10 mouse cellular contexts compared by ENCODE assay signal in the genomic region with DNA sequence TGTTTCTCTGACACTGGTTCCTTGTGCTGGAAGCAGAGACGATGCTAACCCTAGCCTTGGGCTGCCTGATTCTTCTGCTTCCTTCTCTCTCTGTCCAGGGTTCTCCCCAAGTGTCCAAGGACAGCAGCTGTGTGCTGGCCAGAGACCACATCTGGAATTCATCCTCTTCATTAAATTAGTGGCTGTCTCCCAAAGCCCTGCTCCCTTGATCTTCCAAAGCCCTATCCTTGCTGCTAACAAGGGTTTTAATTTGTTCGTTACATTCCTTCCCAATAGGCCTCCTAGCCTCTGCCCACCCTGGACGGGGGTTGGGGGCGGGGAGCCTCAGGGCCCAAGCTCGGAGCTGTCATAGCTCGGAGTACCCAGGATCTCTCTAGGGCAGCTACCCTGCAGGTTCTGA. TPM values are rescaled to one million over a fixed set of nuclear protein-coding genes. Genes with fewer than 3 reads are reported as not detected.
DNase-seq lines count a peak whose midpoint lies in the region; ATAC-seq and TF ChIP-seq lines count a peak whose summit lies in the region.
"Had no signal": no experiment of that assay in that cellular context is flagged by ENCODE, and none has a peak within 500 bp of the region (broad histone marks: within the 10 kb centered on the region; RNA-seq: fewer than 3 reads in every experiment).

No protein-coding gene starts in this region.

- no peak overlapping the region for H3K9ac ChIP-seq in heart, embryonic 13.5 days
- no peak overlapping the region for H3K9ac ChIP-seq in stomach, embryonic 16.5 days (ENCODE audit: low read length)
- H3K9ac ChIP-seq: neural tube, embryonic 13.5 days had no signal

- H3K4me2 ChIP-seq in heart, embryonic 13.5 days = no peak overlapping the region
- 0 out of 2 replicates have a peak overlapping the region, but pooled peaks have one; percentile 6 for H3K4me2 ChIP-seq in stomach, embryonic 16.5 days (ENCODE audit: low read depth, low read length)
- H3K4me2 ChIP-seq: neural tube, embryonic 13.5 days had no signal

- H3K27ac ChIP-seq in heart, embryonic 13.5 days (replicated peaks) = 0 out of 2 replicates have a peak overlapping the region, but pooled peaks have one; percentile 24
- peak overlapping the region; percentile 80 for H3K27ac ChIP-seq in stomach, embryonic 16.5 days (ENCODE audit: low read length)
- H3K27ac ChIP-seq in layer of hippocampus, adult 2 months = no peak overlapping the region
- H3K27ac ChIP-seq: neural tube, embryonic 13.5 days had no signal

- no peak for TF ChIP-seq CTCF in layer of hippocampus, adult 2 months (conservative IDR thresholded peaks at IDR 0.05)

- H3K36me3 ChIP-seq in heart, embryonic 13.5 days = no peaks in the 10 kb centered on the region
- H3K36me3 ChIP-seq in stomach, embryonic 16.5 days (ENCODE audit: control insufficient read depth, insufficient read depth, low read length) = no peaks in the 10 kb centered on the region
- H3K36me3 ChIP-seq: neural tube, embryonic 13.5 days had no signal

- no peaks in the 10 kb centered on the region for H3K9me3 ChIP-seq in heart, embryonic 13.5 days
- H3K9me3 ChIP-seq in stomach, embryonic 16.5 days (replicated peaks; ENCODE audit: control insufficient read depth, low read length) = no peaks in the 10 kb centered on the region
- H3K9me3 ChIP-seq: neural tube, embryonic 13.5 days had no signal

- H3K27me3 ChIP-seq in heart, embryonic 13.5 days (replicated peaks) = no peaks in the 10 kb centered on the region
- no peaks in the 10 kb centered on the region for H3K27me3 ChIP-seq in stomach, embryonic 16.5 days (ENCODE audit: control insufficient read depth, insufficient read depth, low read length)
- H3K27me3 ChIP-seq: neural tube, embryonic 13.5 days had no signal

- no peak for ATAC-seq in heart, embryonic 13.5 days (ENCODE audit: extremely low read depth, insufficient number of reproducible peaks, low FRiP score, low TSS enrichment)
- ATAC-seq in stomach, embryonic 16.5 days (ENCODE audit: insufficient read depth, low FRiP score) = peak; percentile 24; the same call in 1 of the 2 replicates

- 36% methylated on average over 6 of the region's 6 CpGs for WGBS in heart, embryonic 13.5 days
- WGBS in stomach, embryonic 16.5 days = 41% methylated on average over 6 of the region's 6 CpGs

- peaks cover 44% of the 10 kb centered on the region for H3K4me1 ChIP-seq in heart, embryonic 13.5 days
- H3K4me1 ChIP-seq in stomach, embryonic 16.5 days (ENCODE audit: control insufficient read depth, insufficient read depth, low read length) = peaks cover 32% of the 10 kb centered on the region; the same call in 1 of the 2 replicates

- DNase-seq in heart, adult 8-10 months (ENCODE audit: low spot score) = no peak
- peak; percentile 47 for DNase-seq in testis, postnatal 10 days (ENCODE audit: low spot score)
- no peak for DNase-seq in testis, postnatal 14 days (ENCODE audit: low spot score)
- peak; percentile 70 to 75 for DNase-seq in kidney, postnatal 4 days
- no peak for DNase-seq in layer of hippocampus, adult 2 months (ENCODE audit: low spot score in 2 of 2)
- DNase-seq in frontal cortex, postnatal 25 days (ENCODE audit: low spot score in 2 of 2) = no peak
- DNase-seq: cerebellum, adult 8-10 months had no signal

- H3K4me3 ChIP-seq in heart, embryonic 13.5 days = no peak overlapping the region
- H3K4me3 ChIP-seq in stomach, embryonic 16.5 days (replicated peaks; ENCODE audit: low read length) = no peak overlapping the region
- no peak overlapping the region for H3K4me3 ChIP-seq in layer of hippocampus, adult 2 months
- H3K4me3 ChIP-seq: neural tube, embryonic 13.5 days had no signal

RNA-seq across cellular contexts. Expression of a gene that starts 38.3 kb away (rescaled TPM):
- polyA plus RNA-seq in heart, embryonic 13.5 days (2015; fragmentation: Nextera tagmentation; extraction: Ambion mirVana) = 1.9 and 2.5 TPM in 2 replicates
- total RNA-seq in heart, adult 8-10 months (2022) = 1 to 10 TPM in 2 of 4 experiments, under 1 TPM in 2; 0.65 to 2.1 (median 1.3) TPM
- polyA plus RNA-seq in stomach, embryonic 16.5 days (2015; fragmentation: Nextera tagmentation; extraction: Ambion mirVana) = 2.0 and 2.5 TPM in 2 replicates
- total RNA-seq in layer of hippocampus, adult 2 months (2021) = 10 to 100 TPM; 22.2 to 24.8 TPM

Comparison
In these comparisons a context has a peak if more than half of its experiments do, and no peak if none do; other contexts are left out.
1. DNase-seq: peak in testis, postnatal 10 days (single experiment) and kidney, postnatal 4 days (2 of 2); none in heart, adult 8-10 months (single experiment), testis, postnatal 14 days (single experiment), layer of hippocampus, adult 2 months (0 of 2) and frontal cortex, postnatal 25 days (0 of 2).
2. RNA of a gene that starts 38.3 kb away (total RNA-seq): 22.2 to 24.8 TPM in layer of hippocampus, adult 2 months; 0.65 to 2.1 TPM in heart, adult 8-10 months; every median in the first group is over 4 times any median in the second.